Mouse (Mus musculus): ENCODE measurements around the gene Slc25a29.

- no peak for TF ChIP-seq POLR2A (IDR thresholded peaks at IDR 0.05; ENCODE audit: low read depth, low read length)
- TF ChIP-seq CTCF (IDR thresholded peaks at IDR 0.05; ENCODE audit: borderline replicate concordance, insufficient read depth, low read length) = no peak
These were observed 41.5 kb downstream of the Slc25a29 start for GRCm38 (mm10) chr12:108794078-108794711.

Data from embryonic fibroblast, embryonic 13.5 days (primary cell).